Mouse (Mus musculus) spleen, postnatal 14 days (tissue): ENCODE results near the gene Uqcrq.

Experiments
- DNase-seq, 2 experiments: peaks; one replicate each; pipeline ENCODE4 v3.0.0; 2021 to 2022; ENCODE audit warnings: low spot score in 2 of 2

Uqcrq gene

GRCm38 (mm10) chr11:53411738-53412137 is 18.9 kb downstream of the Uqcrq start:
- DNase-seq: no peak

DNA sequence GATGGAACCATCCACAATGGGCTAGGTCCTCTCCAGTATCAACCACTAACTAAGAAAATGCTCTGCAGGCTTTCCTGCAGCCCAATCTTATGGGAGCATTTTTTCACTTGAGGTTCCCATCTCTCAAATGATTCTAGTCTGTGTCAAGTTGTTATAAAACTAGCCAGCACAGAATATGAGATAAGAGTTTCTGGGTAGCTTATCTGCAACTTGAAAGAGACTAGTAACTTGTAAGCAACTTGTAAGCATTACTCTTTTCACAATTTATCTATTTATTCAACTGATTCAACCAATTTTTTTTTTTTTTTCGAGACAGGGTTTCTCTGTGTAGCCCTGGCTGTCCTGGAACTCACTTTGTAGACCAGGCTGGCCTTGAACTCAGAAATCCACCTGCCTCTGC is 27.0 kb downstream of the Uqcrq start:
- no peak for DNase-seq

DNA sequence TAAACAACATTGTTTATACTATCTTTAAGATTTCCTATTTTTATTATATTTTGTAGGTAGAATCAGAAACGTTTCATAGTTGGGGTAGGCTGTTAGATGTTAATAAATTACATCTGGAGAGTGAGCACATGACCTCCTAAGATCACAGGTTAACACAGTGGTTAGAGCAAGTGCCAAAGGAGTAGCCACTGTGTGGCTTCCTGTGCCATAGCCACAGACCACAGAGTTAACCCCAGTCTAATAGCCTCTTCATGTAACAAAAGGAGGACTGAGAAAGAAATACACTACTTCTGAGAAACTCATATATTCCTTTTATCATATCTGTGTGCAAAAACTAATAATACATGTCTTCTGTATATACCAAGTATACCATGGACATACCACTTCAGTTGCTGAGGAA is 36.8 kb downstream of the Uqcrq start:
- no peak for DNase-seq

DNA sequence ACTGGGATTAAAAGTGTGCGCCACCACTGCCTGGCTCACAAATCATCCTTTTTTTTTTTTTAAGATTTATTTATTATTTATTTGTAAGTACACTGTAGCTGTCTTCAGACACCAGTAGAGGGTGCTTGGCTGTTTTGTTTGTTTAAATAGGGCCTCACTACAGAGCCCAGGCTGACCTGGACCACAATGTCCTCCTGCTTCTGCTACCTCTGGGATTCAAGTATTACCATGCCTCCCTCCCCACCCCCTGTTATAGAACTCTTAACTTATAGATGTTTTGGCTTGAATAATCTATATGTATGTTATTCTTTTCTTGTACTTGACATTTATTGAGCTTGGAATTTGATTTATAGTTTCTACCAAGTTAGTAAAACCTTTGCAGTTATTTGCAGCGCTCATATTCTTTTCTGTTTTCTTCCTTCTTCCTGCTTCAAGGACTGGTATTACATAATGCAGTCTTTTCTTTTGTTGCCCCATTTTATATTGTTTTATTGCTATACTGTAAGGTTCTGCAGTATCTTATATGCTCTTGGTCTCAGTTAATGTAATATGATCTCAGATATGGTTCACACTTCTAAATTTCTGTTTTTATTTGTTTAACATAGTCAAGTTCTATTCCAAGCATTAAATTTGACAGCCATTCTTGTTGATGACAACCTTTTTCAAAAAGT is 46.7 kb downstream of the Uqcrq start:
- DNase-seq: no peak

DNA sequence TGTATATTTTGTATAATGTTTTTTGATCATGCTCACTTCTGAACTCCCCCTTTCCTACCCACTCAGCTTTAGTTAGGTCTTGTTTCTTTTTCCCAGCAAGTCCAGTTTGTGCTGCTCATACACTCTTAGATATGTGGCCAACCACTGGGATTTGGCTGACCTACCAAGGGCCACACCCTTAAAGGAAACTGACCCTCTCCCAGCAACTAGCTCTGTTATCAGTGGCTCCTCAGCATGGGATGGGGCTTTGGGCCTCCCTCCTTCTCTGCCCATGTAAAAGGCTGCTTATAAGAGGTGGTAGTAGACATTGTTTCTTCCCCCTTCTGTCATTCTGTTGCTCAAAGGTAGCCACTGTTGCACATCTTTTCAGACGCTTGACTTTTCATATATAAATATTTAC is 51.7 kb downstream of the Uqcrq start:
- no peak for DNase-seq
